Mouse (Mus musculus) lung, adult 2 months (tissue): ENCODE measurements around the gene Becn1.

Experiments used
- CTCF ChIP-seq: fragments of 200-500 bp; IDR thresholded peaks from 2 replicates; pipeline ENCODE4 v1.5.1; 2011; ENCODE audit warnings: mild to moderate bottlenecking, low read length, control low read depth; ENCODE audit not compliant: insufficient read depth
- POLR2A ChIP-seq: fragments of 200-500 bp; IDR thresholded peaks from 2 replicates; pipeline ENCODE4 v1.6.1; 2011; ENCODE audit warnings: low read depth, mild to moderate bottlenecking, control low read depth, low read length, borderline replicate concordance; ENCODE audit errors: extremely low read depth

GRCm38 (mm10) chr11:101338123-101338760, 36.2 kb upstream of the Becn1 start:
- no peak for TF ChIP-seq CTCF
- TF ChIP-seq POLR2A = no peak
